Mouse (Mus musculus): ENCODE results near the gene Slc25a38.

DNA sequence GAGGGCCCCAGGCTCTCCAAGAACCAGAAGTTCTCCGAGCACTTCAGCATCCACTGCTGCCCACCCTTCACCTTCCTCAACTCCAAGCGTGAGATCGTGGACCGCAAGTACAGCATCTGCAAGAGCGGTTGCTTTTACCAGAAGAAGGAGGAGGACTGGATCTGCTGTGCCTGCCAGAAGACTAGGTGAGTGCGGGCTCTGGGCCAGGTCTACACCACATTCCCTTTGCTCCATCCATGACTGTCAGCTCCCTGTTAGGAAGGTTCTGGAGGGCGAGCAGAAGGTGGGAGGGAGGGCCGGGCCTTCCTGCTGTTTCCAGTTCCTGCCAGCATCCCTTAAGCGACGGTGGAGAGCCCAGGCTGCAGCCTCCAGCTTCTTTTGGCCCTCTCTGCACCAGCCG is 57.7 kb downstream of the Slc25a38 start:
- TF ChIP-seq CTCF (IDR thresholded peaks at IDR 0.05), result no peak
- no peak for TF ChIP-seq EP300 (IDR thresholded peaks at IDR 0.05)

Measured in lung, postnatal 0 days (tissue).